Mouse (Mus musculus): ENCODE measurements at regions not wholly inside any gene's neighbourhood (a gene's known extent, or its start where the extent isn't known, plus 50 kb on each side); places are given as distances from the start of the nearest gene placed in this dataset.

GRCm38 (mm10) chr9:61756801-61757342 is 157.5 kb downstream of the Rplp1 start:
- Histone ChIP-seq H3K4me3 (ENCODE audit: insufficient read depth, low read depth, low read length) (no peak overlapping the region), H3K27ac (replicated peaks; ENCODE audit: low read depth, low read length) (no peak overlapping the region), H3K4me1 (ENCODE audit: control insufficient read depth, insufficient read depth, insufficient read length, low read length) (no peaks in the 10 kb centered on the region)

- Histone ChIP-seq H3K27ac (replicated peaks; ENCODE audit: low read depth, low read length) (no peak overlapping the region), H3K4me3 (ENCODE audit: insufficient read depth, low read depth, low read length) (no peak overlapping the region), H3K4me1 (ENCODE audit: control insufficient read depth, insufficient read depth, insufficient read length, low read length) (no peaks in the 10 kb centered on the region)
These were observed 158.0 kb downstream of the Rplp1 start for GRCm38 (mm10) chr9:61756224-61756800.

- H3K27ac ChIP-seq (replicated peaks; ENCODE audit: low read depth, low read length): no peak overlapping the region
- H3K4me3 ChIP-seq (ENCODE audit: insufficient read depth, low read depth, low read length): no peak overlapping the region
These were observed 159.0 kb downstream of the Rplp1 start for GRCm38 (mm10) chr9:61755311-61755710.

GRCm38 (mm10) chr9:61753795-61754194 is 160.5 kb downstream of the Rplp1 start:
- H3K4me1 ChIP-seq (ENCODE audit: control insufficient read depth, insufficient read depth, insufficient read length, low read length): no peaks in the 10 kb centered on the region
- H3K4me3 ChIP-seq (ENCODE audit: insufficient read depth, low read depth, low read length): no peak overlapping the region
- no peak overlapping the region for H3K27ac ChIP-seq (replicated peaks; ENCODE audit: low read depth, low read length)

More at GRCm38 (mm10) chr9:61755311-61755710, 159.0 kb downstream of the Rplp1 start:
- no peaks in the 10 kb centered on the region for H3K4me1 ChIP-seq (ENCODE audit: control insufficient read depth, insufficient read depth, insufficient read length, low read length)

- Histone ChIP-seq H3K4me1 (ENCODE audit: control insufficient read depth, insufficient read depth, insufficient read length, low read length) (no peaks in the 10 kb centered on the region), H3K4me3 (ENCODE audit: insufficient read depth, low read depth, low read length) (no peak overlapping the region), H3K27ac (replicated peaks; ENCODE audit: low read depth, low read length) (no peak overlapping the region)
These were observed 165.1 kb downstream of the Rplp1 start for GRCm38 (mm10) chr9:61749201-61749600.

- Histone ChIP-seq H3K27ac (replicated peaks; ENCODE audit: low read depth, low read length) (no peak overlapping the region), H3K4me1 (ENCODE audit: control insufficient read depth, insufficient read depth, insufficient read length, low read length) (no peaks in the 10 kb centered on the region), H3K4me3 (ENCODE audit: insufficient read depth, low read depth, low read length) (no peak overlapping the region)
These were observed 165.9 kb downstream of the Rplp1 start for GRCm38 (mm10) chr9:61748416-61748815.

GRCm38 (mm10) chr9:61746401-61746800 is 167.9 kb downstream of the Rplp1 start:
- Histone ChIP-seq H3K4me3 (ENCODE audit: insufficient read depth, low read depth, low read length) (no peak overlapping the region), H3K27ac (replicated peaks; ENCODE audit: low read depth, low read length) (no peak overlapping the region), H3K4me1 (ENCODE audit: control insufficient read depth, insufficient read depth, insufficient read length, low read length) (no peaks in the 10 kb centered on the region)

GRCm38 (mm10) chr9:61745301-61745801 is 169.0 kb downstream of the Rplp1 start:
- no peaks in the 10 kb centered on the region for H3K4me1 ChIP-seq (ENCODE audit: control insufficient read depth, insufficient read depth, insufficient read length, low read length)
- no peak overlapping the region for H3K27ac ChIP-seq (replicated peaks; ENCODE audit: low read depth, low read length)

GRCm38 (mm10) chr9:61733540-61733939 is 180.8 kb downstream of the Rplp1 start:
- Histone ChIP-seq H3K27ac (replicated peaks; ENCODE audit: low read depth, low read length) (no peak overlapping the region), H3K4me3 (ENCODE audit: insufficient read depth, low read depth, low read length) (no peak overlapping the region), H3K4me1 (ENCODE audit: control insufficient read depth, insufficient read depth, insufficient read length, low read length) (no peaks in the 10 kb centered on the region)

More at GRCm38 (mm10) chr9:61745301-61745801, 169.0 kb downstream of the Rplp1 start:
- no peak overlapping the region for H3K4me3 ChIP-seq (ENCODE audit: insufficient read depth, low read depth, low read length)

- Histone ChIP-seq H3K4me1 (ENCODE audit: control insufficient read depth, insufficient read depth, insufficient read length, low read length) (no peaks in the 10 kb centered on the region), H3K4me3 (ENCODE audit: insufficient read depth, low read depth, low read length) (no peak overlapping the region), H3K27ac (replicated peaks; ENCODE audit: low read depth, low read length) (no peak overlapping the region)
These were observed 181.6 kb downstream of the Rplp1 start for GRCm38 (mm10) chr9:61732747-61733146.

GRCm38 (mm10) chr9:61728115-61728514 is 186.2 kb downstream of the Rplp1 start:
- Histone ChIP-seq H3K4me1 (ENCODE audit: control insufficient read depth, insufficient read depth, insufficient read length, low read length) (peaks cover 5% of the 10 kb centered on the region; the same call in 1 of the 2 replicates), H3K4me3 (ENCODE audit: insufficient read depth, low read depth, low read length) (no peak overlapping the region), H3K27ac (replicated peaks; ENCODE audit: low read depth, low read length) (no peak overlapping the region)

GRCm38 (mm10) chr9:61727651-61728050 is 186.7 kb downstream of the Rplp1 start:
- no peak overlapping the region for H3K27ac ChIP-seq (replicated peaks; ENCODE audit: low read depth, low read length)
- H3K4me3 ChIP-seq (ENCODE audit: insufficient read depth, low read depth, low read length): no peak overlapping the region
- peaks cover 5% of the 10 kb centered on the region; the same call in 1 of the 2 replicates for H3K4me1 ChIP-seq (ENCODE audit: control insufficient read depth, insufficient read depth, insufficient read length, low read length)

GRCm38 (mm10) chr9:61724070-61724469 is 190.3 kb downstream of the Rplp1 start:
- H3K4me1 ChIP-seq (ENCODE audit: control insufficient read depth, insufficient read depth, insufficient read length, low read length): peaks cover 5% of the 10 kb centered on the region; the same call in 1 of the 2 replicates
- H3K4me3 ChIP-seq (ENCODE audit: insufficient read depth, low read depth, low read length): no peak overlapping the region

GRCm38 (mm10) chr9:61723021-61723581 is 191.2 kb downstream of the Rplp1 start:
- no peak overlapping the region for H3K4me3 ChIP-seq (ENCODE audit: insufficient read depth, low read depth, low read length)
- H3K4me1 ChIP-seq (ENCODE audit: control insufficient read depth, insufficient read depth, insufficient read length, low read length): peaks cover 5% of the 10 kb centered on the region; the same call in 1 of the 2 replicates
- no peak overlapping the region for H3K27ac ChIP-seq (replicated peaks; ENCODE audit: low read depth, low read length)

More at GRCm38 (mm10) chr9:61724070-61724469, 190.3 kb downstream of the Rplp1 start:
- no peak overlapping the region for H3K27ac ChIP-seq (replicated peaks; ENCODE audit: low read depth, low read length)

- no peak overlapping the region for H3K4me3 ChIP-seq (ENCODE audit: insufficient read depth, low read depth, low read length)
- no peak overlapping the region for H3K27ac ChIP-seq (replicated peaks; ENCODE audit: low read depth, low read length)
- peaks cover 5% of the 10 kb centered on the region; the same call in 1 of the 2 replicates for H3K4me1 ChIP-seq (ENCODE audit: control insufficient read depth, insufficient read depth, insufficient read length, low read length)
These were observed 192.5 kb downstream of the Rplp1 start for GRCm38 (mm10) chr9:61721851-61722250.

- Histone ChIP-seq H3K27ac (replicated peaks; ENCODE audit: low read depth, low read length) (no peak overlapping the region), H3K4me1 (ENCODE audit: control insufficient read depth, insufficient read depth, insufficient read length, low read length) (peaks cover 5% of the 10 kb centered on the region; the same call in 1 of the 2 replicates), H3K4me3 (ENCODE audit: insufficient read depth, low read depth, low read length) (no peak overlapping the region)
These were observed 193.3 kb downstream of the Rplp1 start for GRCm38 (mm10) chr9:61721071-61721470.
